9 mouse cellular contexts compared by ENCODE assay signal in genomic region chr16:33058033-33058432, GRCm38 (mm10). TPM values are rescaled to one million over a fixed set of nuclear protein-coding genes. Genes with fewer than 3 reads are reported as not detected.
DNase-seq lines count a peak whose midpoint lies in the region; ATAC-seq and TF ChIP-seq lines count a peak whose summit lies in the region.
"Had no signal": no experiment of that assay in that cellular context is flagged by ENCODE, and none has a peak within 500 bp of the region (broad histone marks: within the 10 kb centered on the region; RNA-seq: fewer than 3 reads in every experiment).

No protein-coding gene starts in this region.

- intact Hi-C loops in left cerebral cortex, postnatal 4 days (cut with DNase I): no loop called here

- TF ChIP-seq POLR2A in cerebellum, adult 2 months (IDR thresholded peaks at IDR 0.05; ENCODE audit: borderline replicate concordance, insufficient read depth, low read length): no peak

- H3K4me1 ChIP-seq in cerebellum, adult 2 months (ENCODE audit: control insufficient read depth, insufficient read depth, low read length): peaks cover 5% of the 10 kb centered on the region; the same call in 1 of the 2 replicates
- H3K4me1 ChIP-seq in forebrain, embryonic 13.5 days: peaks cover 37% of the 10 kb centered on the region
- H3K4me1 ChIP-seq in liver, embryonic 13.5 days (replicated peaks): peaks cover 50% of the 10 kb centered on the region

- DNase-seq in cerebellum, adult 2 months: no peak
- DNase-seq in cerebellum, postnatal 10 days: no peak
- DNase-seq in 3134 (ENCODE audit: extremely low read depth, insufficient read length, low spot score): peak; percentile 47
- no peak for DNase-seq in liver, embryonic 13.5 days
- no peak for DNase-seq in right cerebral cortex, postnatal 4 days
- DNase-seq in left cerebral cortex, postnatal 4 days: no peak
- DNase-seq in embryo, embryonic 10 days (ENCODE audit: low spot score): no peak
- DNase-seq: kidney, postnatal 10 days had no signal

- H3K27ac ChIP-seq in cerebellum, adult 2 months (ENCODE audit: insufficient read depth, low read length): no peak overlapping the region
- no peak overlapping the region for H3K27ac ChIP-seq in forebrain, embryonic 13.5 days
- H3K27ac ChIP-seq in liver, embryonic 13.5 days: peak overlapping the region; percentile 37

- no peak for TF ChIP-seq CTCF in cerebellum, adult 2 months (IDR thresholded peaks at IDR 0.05; ENCODE audit: borderline replicate concordance, insufficient read depth, low read depth, low read length)

- H3K9ac ChIP-seq in forebrain, embryonic 13.5 days: peak overlapping the region; percentile 46
- H3K9ac ChIP-seq in liver, embryonic 13.5 days: peak overlapping the region; percentile 96

- H3K9me3 ChIP-seq in forebrain, embryonic 13.5 days (replicated peaks): no peaks in the 10 kb centered on the region
- no peaks in the 10 kb centered on the region for H3K9me3 ChIP-seq in liver, embryonic 13.5 days (replicated peaks)

- H3K4me3 ChIP-seq in cerebellum, adult 2 months (replicated peaks; ENCODE audit: insufficient read depth, low read depth, low read length): peak overlapping the region; percentile 28
- peak overlapping the region; percentile 93 for H3K4me3 ChIP-seq in forebrain, embryonic 13.5 days
- peak overlapping the region; percentile 80 for H3K4me3 ChIP-seq in liver, embryonic 13.5 days (replicated peaks)

- no peaks in the 10 kb centered on the region for H3K27me3 ChIP-seq in cerebellum, adult 2 months (ENCODE audit: control insufficient read depth, insufficient read depth, low read length)
- H3K27me3 ChIP-seq in forebrain, embryonic 13.5 days: no peaks in the 10 kb centered on the region
- no peaks in the 10 kb centered on the region for H3K27me3 ChIP-seq in liver, embryonic 13.5 days

- peaks cover 34% of the 10 kb centered on the region for H3K36me3 ChIP-seq in forebrain, embryonic 13.5 days (ENCODE audit: poor library complexity, severe bottlenecking)
- H3K36me3 ChIP-seq in liver, embryonic 13.5 days: peaks cover 32% of the 10 kb centered on the region

- WGBS in cerebellum, adult 2 months: 91% methylated on average over 16 of the region's 16 CpGs
- 90% methylated on average over 16 of the region's 16 CpGs for WGBS in forebrain, embryonic 13.5 days
- 80% methylated on average over 16 of the region's 16 CpGs for WGBS in liver, embryonic 13.5 days (ENCODE audit: insufficient replicate concordance)

- no peak for ATAC-seq in forebrain, embryonic 13.5 days
- no peak for ATAC-seq in liver, embryonic 13.5 days (ENCODE audit: low read depth)

- peak overlapping the region; percentile 77 for H3K4me2 ChIP-seq in forebrain, embryonic 13.5 days
- peak overlapping the region; percentile 72 for H3K4me2 ChIP-seq in liver, embryonic 13.5 days

RNA-seq across cellular contexts. Expression of gene Rpl35a, which starts 1.8 kb away (rescaled TPM):
- polyA plus RNA-seq in cerebellum, adult 2 months (2012; rRNA removed): 590 and 665 TPM in 2 replicates
- 664 and 784 TPM in 2 replicates for polyA plus RNA-seq in forebrain, embryonic 13.5 days (2015; fragmentation: Nextera tagmentation; extraction: Ambion mirVana)
- polyA plus RNA-seq in liver, embryonic 13.5 days (2015; fragmentation: Nextera tagmentation; extraction: Ambion mirVana): 892 and 922 TPM in 2 replicates
- total RNA-seq in left cerebral cortex, postnatal 4 days (2021): 100 to 1,000 TPM; 300 to 327 TPM

RNA-seq across cellular contexts. Expression of gene Iqcg, which starts 2.0 kb away (rescaled TPM):
- 1.7 and 2.2 TPM in 2 replicates for polyA plus RNA-seq in cerebellum, adult 2 months (2012; rRNA removed)
- polyA plus RNA-seq in forebrain, embryonic 13.5 days (2015; fragmentation: Nextera tagmentation; extraction: Ambion mirVana): 4.0 and 5.4 TPM in 2 replicates
- polyA plus RNA-seq in liver, embryonic 13.5 days (2015; fragmentation: Nextera tagmentation; extraction: Ambion mirVana): 0.82 and 0.97 TPM in 2 replicates
- total RNA-seq in left cerebral cortex, postnatal 4 days (2021): 1 to 10 TPM; 5.2 to 8.3 TPM

RNA-seq across cellular contexts. Expression of gene Lmln, which starts 4.3 kb away (rescaled TPM):
- 12.2 and 14.1 TPM in 2 replicates for polyA plus RNA-seq in cerebellum, adult 2 months (2012; rRNA removed)
- 3.2 and 3.4 TPM in 2 replicates for polyA plus RNA-seq in forebrain, embryonic 13.5 days (2015; fragmentation: Nextera tagmentation; extraction: Ambion mirVana)
- 0.43 and 0.71 TPM in 2 replicates for polyA plus RNA-seq in liver, embryonic 13.5 days (2015; fragmentation: Nextera tagmentation; extraction: Ambion mirVana)
- 10 to 100 TPM; 16.2 to 17.1 TPM for total RNA-seq in left cerebral cortex, postnatal 4 days (2021)

Comparison
In these comparisons a context has a peak if more than half of its experiments do, and no peak if none do; other contexts are left out.
1. H3K4me3 ChIP-seq: peak in every context shown above with its lines; median percentile 93 in forebrain, embryonic 13.5 days; 80 in liver, embryonic 13.5 days; 28 in cerebellum, adult 2 months.